Comparison of ENCODE assay signal across 13 mouse cellular contexts in the genomic region with DNA sequence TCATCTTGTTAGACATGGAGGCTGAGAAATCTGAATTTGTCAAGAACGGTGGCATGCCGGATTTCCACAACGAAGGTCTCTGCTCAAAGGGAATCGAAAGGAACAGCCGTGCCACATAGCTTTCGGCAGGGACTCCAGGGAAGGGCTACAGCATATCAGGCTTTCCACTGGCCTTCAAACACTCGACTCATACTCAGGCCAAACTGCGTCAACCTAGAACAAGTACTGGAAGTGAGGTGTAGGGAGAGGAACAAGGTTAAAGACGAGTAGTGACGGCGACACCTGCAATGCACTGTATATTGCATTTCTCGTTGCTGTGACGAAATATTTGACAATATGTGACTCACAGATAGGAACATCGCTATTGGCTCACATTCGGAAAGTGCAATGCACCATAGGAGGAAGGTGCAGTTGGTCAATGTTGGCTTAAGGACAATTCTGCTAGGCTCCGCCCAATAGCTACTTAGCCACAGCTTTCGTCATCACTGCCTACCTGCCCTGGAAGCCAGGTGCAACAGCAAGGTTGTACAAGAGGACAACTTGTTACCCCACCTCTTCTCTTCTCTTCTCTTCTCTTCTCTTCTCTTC.
A peak's percentile ranks its signal among the peaks of the same experiment; 100 is the strongest.
DNase-seq lines count a peak whose midpoint lies in the region; ATAC-seq lines count a peak whose summit lies in the region.
"Had no signal": no experiment of that assay in that cellular context is flagged by ENCODE, and none has a peak within 500 bp of the region (broad histone marks: within the 10 kb centered on the region; RNA-seq: fewer than 3 reads in every experiment).

No protein-coding gene starts in this region.

- H3K36me3 ChIP-seq in heart, embryonic 13.5 days = no peaks in the 10 kb centered on the region
- no peaks in the 10 kb centered on the region for H3K36me3 ChIP-seq in embryonic facial prominence, embryonic 13.5 days
- H3K36me3 ChIP-seq in limb, embryonic 10.5 days = no peaks in the 10 kb centered on the region
- no peaks in the 10 kb centered on the region for H3K36me3 ChIP-seq in midbrain, embryonic 16.5 days (ENCODE audit: control insufficient read depth, insufficient read depth, low read length)
- H3K36me3 ChIP-seq: hindbrain, embryonic 15.5 days; midbrain, embryonic 15.5 days had no signal

- H3K27ac ChIP-seq in heart, embryonic 13.5 days (replicated peaks) = peak overlapping the region; percentile 61
- peak overlapping the region; percentile 85 for H3K27ac ChIP-seq in embryonic facial prominence, embryonic 13.5 days
- 0 out of 2 replicates have a peak overlapping the region, but pooled peaks have one; percentile 25 for H3K27ac ChIP-seq in limb, embryonic 10.5 days
- H3K27ac ChIP-seq in midbrain, embryonic 16.5 days (ENCODE audit: low read length) = no peak overlapping the region
- H3K27ac ChIP-seq: hindbrain, embryonic 15.5 days; liver, embryonic 14.5 days; midbrain, embryonic 15.5 days had no signal

- no peak overlapping the region for H3K9ac ChIP-seq in heart, embryonic 13.5 days
- no peak overlapping the region for H3K9ac ChIP-seq in embryonic facial prominence, embryonic 13.5 days
- no peak overlapping the region for H3K9ac ChIP-seq in midbrain, embryonic 16.5 days (ENCODE audit: low read depth, low read length)
- H3K9ac ChIP-seq: hindbrain, embryonic 15.5 days; liver, embryonic 14.5 days; midbrain, embryonic 15.5 days had no signal

- peak overlapping the region; percentile 58 for H3K4me2 ChIP-seq in heart, embryonic 13.5 days
- no peak overlapping the region for H3K4me2 ChIP-seq in embryonic facial prominence, embryonic 13.5 days
- no peak overlapping the region for H3K4me2 ChIP-seq in midbrain, embryonic 16.5 days (ENCODE audit: low read length)
- H3K4me2 ChIP-seq: hindbrain, embryonic 15.5 days; midbrain, embryonic 15.5 days had no signal

- no peaks in the 10 kb centered on the region for H3K9me3 ChIP-seq in heart, embryonic 13.5 days
- no peaks in the 10 kb centered on the region for H3K9me3 ChIP-seq in embryonic facial prominence, embryonic 13.5 days
- H3K9me3 ChIP-seq in limb, embryonic 10.5 days (replicated peaks) = no peaks in the 10 kb centered on the region
- no peaks in the 10 kb centered on the region for H3K9me3 ChIP-seq in midbrain, embryonic 16.5 days (replicated peaks; ENCODE audit: control insufficient read depth, low read length, poor library complexity, severe bottlenecking)
- H3K9me3 ChIP-seq: hindbrain, embryonic 15.5 days; midbrain, embryonic 15.5 days had no signal

- H3K4me1 ChIP-seq in heart, embryonic 13.5 days = peaks cover 22% of the 10 kb centered on the region
- peaks cover 23% of the 10 kb centered on the region for H3K4me1 ChIP-seq in embryonic facial prominence, embryonic 13.5 days
- peaks cover 36% of the 10 kb centered on the region for H3K4me1 ChIP-seq in limb, embryonic 10.5 days
- 0 out of 2 replicates have a peak, but pooled peaks cover 5% of the 10 kb centered on the region for H3K4me1 ChIP-seq in midbrain, embryonic 16.5 days (ENCODE audit: control insufficient read depth, insufficient read depth, low read length)

- WGBS in heart, embryonic 13.5 days = 43% methylated on average over 17 of the region's 17 CpGs
- 82% methylated on average over 17 of the region's 17 CpGs for WGBS in embryonic facial prominence, embryonic 13.5 days
- 77% methylated on average over 17 of the region's 17 CpGs for WGBS in limb, embryonic 10.5 days
- 89% methylated on average over 17 of the region's 17 CpGs for WGBS in midbrain, embryonic 16.5 days

- no peak for ATAC-seq in heart, embryonic 13.5 days (ENCODE audit: extremely low read depth, insufficient number of reproducible peaks, low FRiP score, low TSS enrichment)
- ATAC-seq in embryonic facial prominence, embryonic 13.5 days (ENCODE audit: insufficient number of reproducible peaks, insufficient read depth, low FRiP score, low TSS enrichment, low read depth) = no peak
- no peak for ATAC-seq in CD4-positive, CD25-positive, alpha-beta regulatory T cell, adult 4 months
- ATAC-seq in midbrain, embryonic 16.5 days = no peak
- ATAC-seq: midbrain, embryonic 15.5 days had no signal

- H3K27me3 ChIP-seq in heart, embryonic 13.5 days (replicated peaks) = peaks cover 29% of the 10 kb centered on the region
- H3K27me3 ChIP-seq in embryonic facial prominence, embryonic 13.5 days = no peaks in the 10 kb centered on the region
- peaks cover 36% of the 10 kb centered on the region for H3K27me3 ChIP-seq in limb, embryonic 10.5 days (ENCODE audit: low read depth, poor library complexity, severe bottlenecking)
- H3K27me3 ChIP-seq in midbrain, embryonic 16.5 days (ENCODE audit: control insufficient read depth, insufficient read depth, low read depth, low read length) = no peaks in the 10 kb centered on the region
- H3K27me3 ChIP-seq: hindbrain, embryonic 15.5 days; midbrain, embryonic 15.5 days had no signal

- peak overlapping the region; percentile 16 for H3K4me3 ChIP-seq in heart, embryonic 13.5 days
- no peak overlapping the region for H3K4me3 ChIP-seq in embryonic facial prominence, embryonic 13.5 days
- H3K4me3 ChIP-seq in limb, embryonic 10.5 days = 0 out of 2 replicates have a peak overlapping the region, but pooled peaks have one; percentile 6
- no peak overlapping the region for H3K4me3 ChIP-seq in midbrain, embryonic 16.5 days (ENCODE audit: low read depth, low read length)
- H3K4me3 ChIP-seq: hindbrain, embryonic 15.5 days; midbrain, embryonic 15.5 days had no signal

- DNase-seq in heart, adult 8-10 months (ENCODE audit: low spot score) = no peak
- DNase-seq in limb, embryonic 10.5 days (ENCODE audit: low spot score) = no peak
- peak; percentile 39 for DNase-seq in lung, postnatal 36 days
- no peak for DNase-seq in spleen, postnatal 36 days (ENCODE audit: low spot score in 2 of 2)
- DNase-seq: cerebellum, adult 9-11 months; layer of hippocampus, postnatal 36 days had no signal

Comparison
In these comparisons a context has a peak if more than half of its experiments do, and no peak if none do; other contexts are left out.
1. H3K4me3 ChIP-seq: peak in heart, embryonic 13.5 days (single experiment) and limb, embryonic 10.5 days (single experiment); none in embryonic facial prominence, embryonic 13.5 days (single experiment) and midbrain, embryonic 16.5 days (single experiment).